Mouse (Mus musculus): ENCODE measurements at regions not wholly inside any gene's neighbourhood (a gene's known extent, or its start where the extent isn't known, plus 50 kb on each side); places are given as distances from the start of the nearest gene placed in this dataset.

DNA sequence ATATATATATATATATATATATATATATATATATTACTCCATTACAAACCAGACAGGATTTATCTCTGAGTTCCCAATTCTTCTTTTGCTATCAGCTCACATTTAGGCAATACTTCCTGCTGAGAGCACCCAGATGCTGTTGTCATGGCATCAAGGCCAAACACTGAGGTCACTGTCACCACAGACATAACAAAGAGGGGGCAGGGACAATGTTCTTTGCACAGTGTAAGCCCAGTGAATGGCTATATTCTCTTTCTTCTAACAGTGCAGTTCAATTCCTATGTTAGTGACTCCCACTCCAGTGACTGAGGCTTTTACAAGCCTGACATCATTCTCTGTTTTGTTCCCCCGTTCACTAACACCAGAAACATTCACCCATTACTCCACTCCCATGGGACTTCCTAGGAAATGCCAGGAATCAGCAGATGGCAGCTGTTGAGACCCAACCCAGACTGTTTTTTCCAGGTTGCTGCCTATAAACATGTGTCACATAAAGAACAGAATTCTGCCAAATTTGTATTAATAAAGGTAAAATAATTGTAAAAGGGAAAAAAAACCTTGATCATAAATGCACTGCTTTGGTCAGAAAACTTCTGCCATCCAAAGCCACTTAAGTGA lies 289.5 kb downstream of the Slc22a22 start:
- peak; percentile 14 for DNase-seq (ENCODE audit: low read depth, low spot score)

DNA sequence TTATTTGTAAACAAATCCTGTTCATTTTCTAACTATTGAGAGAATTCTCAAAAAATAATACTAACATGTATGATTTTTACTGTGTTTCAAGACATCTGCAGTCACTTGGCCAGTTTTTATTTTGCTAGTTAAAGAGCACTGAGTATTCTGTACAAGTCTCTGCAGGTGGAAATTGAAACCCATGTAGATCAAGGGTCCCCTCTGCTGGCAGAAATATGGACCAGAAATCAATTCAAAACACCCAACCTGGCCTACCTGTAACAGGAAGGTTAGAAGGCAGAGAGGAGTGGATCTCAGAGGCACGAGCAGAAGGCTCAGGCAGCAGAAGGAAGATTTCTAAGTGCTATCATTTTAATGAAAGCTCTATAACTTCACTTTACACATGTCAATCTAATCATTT lies 298.3 kb downstream of the Slc22a22 start:
- no peak for DNase-seq (ENCODE audit: low read depth, low spot score)

DNA sequence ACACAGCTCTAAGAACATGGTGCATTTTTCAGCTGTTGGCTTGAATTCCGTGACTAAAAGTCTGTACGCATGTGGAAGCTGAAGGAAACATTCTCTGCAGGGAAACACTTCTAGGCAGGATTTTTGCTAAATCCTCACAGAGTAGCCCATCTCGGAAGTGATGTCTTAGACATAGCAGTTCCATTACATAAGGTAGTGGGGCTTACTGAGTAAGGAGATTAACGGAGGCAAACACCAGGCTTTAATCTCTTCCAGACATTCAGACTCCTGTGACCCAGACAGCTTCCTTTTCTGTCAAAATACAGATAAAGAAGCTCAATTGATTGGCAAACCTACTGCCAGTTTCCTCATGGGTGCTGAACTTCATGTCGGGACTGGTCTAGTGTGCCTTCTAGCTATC lies 304.7 kb downstream of the Slc22a22 start:
- peak; percentile 4 for DNase-seq (ENCODE audit: low read depth, low spot score)

DNA sequence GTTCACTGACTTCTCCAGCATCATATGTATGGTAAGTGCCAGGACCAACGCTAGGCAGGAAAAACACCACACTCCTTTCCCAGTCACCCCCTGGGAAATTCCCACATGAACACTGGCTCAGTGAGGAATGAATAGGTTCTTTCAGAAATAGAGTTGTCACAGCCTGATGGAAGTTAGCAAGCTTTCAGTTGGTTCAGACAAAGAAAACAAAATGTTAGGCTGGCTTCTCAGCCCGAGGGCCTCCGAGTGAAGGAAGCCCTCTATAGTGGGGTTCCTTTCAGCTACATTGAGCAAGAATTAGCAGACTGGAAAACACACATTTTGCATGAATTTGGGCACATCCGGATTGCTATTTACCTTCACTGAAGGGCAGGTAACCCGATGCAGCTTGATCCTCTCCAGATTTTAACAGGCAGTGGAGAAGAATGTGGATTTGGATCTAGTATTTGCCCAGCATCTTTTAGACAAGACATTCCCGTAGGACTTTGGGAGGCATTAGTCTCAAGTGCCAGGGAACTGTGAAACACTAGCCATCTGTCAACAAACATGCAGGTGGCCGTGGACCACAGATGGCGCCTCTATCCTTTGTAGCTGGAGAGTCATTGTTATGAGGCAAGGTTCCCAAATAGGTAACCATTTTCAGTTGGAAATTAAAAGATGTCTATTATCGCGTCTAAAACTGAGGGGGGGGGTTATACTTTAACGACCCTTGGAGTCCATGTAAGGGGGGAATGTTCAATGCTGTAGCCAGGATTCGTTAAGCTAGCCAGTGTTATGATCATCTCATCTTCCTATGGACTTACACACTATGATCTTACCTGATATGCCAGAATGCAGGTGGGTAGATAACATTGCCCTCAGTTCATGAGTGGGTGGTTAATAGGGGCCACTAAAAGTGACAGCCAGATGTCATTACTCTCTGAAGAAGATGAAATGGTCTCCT lies 314.8 kb downstream of the Slc22a22 start:
- DNase-seq (ENCODE audit: low read depth, low spot score), result no peak

DNA sequence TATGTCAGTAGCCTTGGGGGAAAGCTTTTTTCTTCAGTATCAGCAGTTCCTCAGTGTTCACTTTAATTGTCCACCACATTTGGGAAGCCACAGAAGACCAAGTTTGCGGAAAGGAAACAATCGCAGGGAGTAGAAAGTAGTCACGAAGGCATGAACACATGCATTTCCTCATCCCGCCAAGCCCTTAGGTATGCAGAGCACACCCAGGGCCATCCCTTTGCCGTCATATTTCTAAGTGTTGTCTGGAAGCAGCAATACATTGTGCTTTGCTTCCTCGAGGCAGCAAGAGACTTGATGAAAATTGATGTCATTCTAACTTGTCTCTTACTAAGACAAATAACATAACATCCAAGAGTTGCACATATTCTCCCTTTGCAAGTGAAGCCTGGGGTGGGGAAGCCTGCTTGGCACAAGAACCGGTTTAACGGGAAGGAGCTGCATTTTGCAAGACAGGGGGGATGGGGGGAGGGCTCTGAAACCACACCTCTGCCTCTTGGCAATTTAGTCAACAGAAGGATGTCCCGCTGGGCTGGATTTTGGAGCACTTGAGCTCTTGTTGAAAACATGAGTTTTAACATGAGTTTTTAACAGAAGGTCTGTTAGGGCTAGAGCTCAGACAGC lies 337.2 kb downstream of the Slc22a22 start:
- peak; percentile 54 for DNase-seq (ENCODE audit: low read depth, low spot score)

DNA sequence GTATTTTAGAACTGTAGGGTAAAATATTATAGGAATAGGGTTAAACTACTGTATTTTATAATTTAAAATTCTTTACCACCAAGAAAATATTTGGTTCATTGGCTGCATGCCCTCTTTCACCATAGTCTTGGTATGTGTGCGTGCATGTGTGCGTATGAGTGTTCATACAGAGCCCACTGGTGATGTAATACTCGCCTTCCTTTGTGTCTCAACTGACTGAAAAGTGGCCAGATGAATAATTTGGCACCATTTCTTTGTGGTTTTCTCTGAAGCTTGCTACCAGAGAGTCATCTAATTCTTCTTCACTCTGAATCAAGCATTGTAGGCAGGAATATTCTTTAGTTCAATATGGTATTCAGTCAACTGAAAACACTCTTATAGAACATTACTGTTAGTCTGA lies 372.7 kb downstream of the Slc22a22 start:
- DNase-seq (ENCODE audit: low read depth, low spot score), result peak; percentile 9

DNA sequence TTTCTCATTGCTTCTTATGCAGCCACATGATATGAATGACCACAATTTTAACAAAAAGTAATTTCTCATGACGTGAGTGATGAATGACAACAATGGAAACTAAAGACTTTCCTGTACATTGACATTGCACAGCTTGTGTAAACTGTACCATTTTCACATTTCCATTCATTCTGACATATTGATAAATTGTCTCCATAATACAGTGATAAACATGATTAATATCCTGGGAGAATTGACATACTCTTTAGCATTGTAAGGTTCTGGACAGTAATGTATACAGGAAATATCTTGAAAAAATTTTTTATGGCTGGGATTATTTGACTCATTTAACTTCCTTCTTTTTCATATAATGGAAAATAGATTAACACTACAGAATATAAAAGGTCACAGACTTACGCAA lies 380.1 kb downstream of the Slc22a22 start:
- no peak for DNase-seq (ENCODE audit: low read depth, low spot score)

DNA sequence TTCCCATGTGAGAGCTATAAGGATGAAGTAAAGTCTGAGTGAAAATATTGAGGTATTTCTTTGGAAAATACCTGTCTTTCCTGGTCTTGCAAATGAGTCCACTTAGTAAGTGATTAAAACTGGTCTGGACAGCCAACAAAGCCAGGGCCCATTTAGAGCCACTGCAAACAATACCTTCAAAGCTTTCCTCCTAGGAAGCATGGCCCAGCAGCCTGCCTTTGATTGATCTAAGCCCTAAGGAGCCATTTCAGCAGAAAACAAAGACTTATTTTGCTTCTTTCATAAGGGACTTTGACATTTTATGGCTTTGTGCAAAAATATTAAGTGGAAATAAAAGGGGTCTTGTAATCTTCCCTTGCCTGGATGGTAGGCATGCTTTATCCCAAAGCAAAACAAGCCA lies 397.6 kb downstream of the Slc22a22 start:
- DNase-seq (ENCODE audit: low read depth, low spot score), result no peak

DNA sequence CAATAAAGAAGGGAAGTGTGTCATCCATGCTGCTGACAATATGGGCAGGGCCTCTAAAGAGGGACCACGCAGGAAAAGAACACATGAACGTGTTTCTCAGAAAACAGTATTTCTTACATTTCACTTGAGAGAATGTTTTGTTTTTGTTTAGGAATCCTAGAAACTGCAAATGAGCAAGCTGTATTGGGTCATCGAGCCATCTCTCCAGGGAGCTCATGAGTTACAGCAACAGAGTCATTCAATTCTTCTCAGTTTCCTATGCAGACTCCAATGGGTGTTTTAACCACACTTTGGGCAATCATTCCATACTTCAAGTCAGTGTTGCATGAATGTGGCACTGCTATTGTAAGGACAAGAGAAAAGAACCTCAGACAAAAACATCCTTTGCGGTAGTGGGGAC lies 403.6 kb downstream of the Slc22a22 start:
- peak; percentile 45 for DNase-seq (ENCODE audit: low read depth, low spot score)

DNA sequence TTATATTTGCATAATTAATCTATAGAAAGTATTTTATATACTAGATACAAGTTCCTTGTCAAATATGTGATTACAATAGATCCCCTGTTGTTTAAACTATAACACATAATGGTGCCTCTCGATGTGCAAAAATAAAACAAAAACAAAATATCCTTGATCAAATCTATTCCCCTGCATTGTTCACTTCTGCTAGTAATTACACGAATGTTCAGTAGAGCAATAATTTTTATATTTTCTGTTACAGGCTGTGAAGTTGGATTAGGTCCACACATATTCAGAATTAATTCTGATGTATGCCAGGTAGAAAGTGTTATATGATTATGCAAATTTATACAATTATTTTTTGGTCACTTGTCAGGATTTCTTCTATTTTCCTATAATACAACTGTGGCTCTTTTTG lies 415.9 kb downstream of the Slc22a22 start:
- no peak for DNase-seq (ENCODE audit: low read depth, low spot score)

DNA sequence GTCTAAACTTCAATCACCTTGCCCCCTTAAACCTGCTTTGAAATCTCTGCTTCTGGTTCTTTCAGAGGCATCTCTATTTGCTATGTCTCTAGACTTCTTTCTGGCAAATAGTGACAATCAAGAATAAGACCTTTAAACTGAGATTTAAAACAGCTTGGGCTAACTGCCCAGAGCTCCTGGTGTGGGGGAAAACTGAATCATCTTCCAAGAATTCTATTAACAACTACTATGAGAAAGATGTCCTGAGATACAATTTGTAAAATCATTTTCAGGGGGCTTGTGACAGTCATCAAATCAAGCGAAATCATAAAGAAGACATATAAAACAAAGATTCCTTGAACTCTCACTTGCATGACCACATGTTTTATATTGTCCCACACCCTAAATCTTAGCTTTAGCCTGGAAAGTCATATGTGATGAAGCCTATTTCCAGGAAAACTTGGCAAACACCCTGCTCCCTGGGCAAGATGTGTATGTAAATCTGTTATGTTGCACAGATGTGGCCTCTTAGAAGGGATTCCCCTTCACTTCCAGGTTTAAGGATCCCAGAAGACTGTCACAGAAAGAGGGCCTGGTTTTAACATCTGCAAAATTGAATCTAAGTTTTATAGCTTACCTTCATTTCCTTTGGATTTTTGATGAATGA lies 417.8 kb downstream of the Slc22a22 start:
- DNase-seq (ENCODE audit: low read depth, low spot score), result no peak

DNA sequence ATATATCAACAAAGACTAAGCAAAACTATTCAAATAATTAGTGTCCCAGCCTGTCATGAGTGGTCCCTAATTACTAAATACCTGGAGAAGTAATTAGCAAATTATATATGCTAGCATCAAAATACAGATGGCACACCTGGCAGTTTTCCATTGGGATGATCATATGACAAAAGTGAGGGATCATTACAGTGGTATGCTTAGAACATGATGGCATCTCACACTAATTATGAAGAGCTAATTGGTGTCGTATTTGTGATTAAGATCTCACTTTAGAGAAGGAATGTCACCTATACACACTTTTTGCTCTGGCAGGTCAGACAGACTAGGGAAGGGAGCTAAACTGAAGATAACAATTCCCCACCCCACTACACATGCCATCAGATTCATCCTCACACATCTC lies 425.1 kb downstream of the Slc22a22 start:
- no peak for DNase-seq (ENCODE audit: low read depth, low spot score)

DNA sequence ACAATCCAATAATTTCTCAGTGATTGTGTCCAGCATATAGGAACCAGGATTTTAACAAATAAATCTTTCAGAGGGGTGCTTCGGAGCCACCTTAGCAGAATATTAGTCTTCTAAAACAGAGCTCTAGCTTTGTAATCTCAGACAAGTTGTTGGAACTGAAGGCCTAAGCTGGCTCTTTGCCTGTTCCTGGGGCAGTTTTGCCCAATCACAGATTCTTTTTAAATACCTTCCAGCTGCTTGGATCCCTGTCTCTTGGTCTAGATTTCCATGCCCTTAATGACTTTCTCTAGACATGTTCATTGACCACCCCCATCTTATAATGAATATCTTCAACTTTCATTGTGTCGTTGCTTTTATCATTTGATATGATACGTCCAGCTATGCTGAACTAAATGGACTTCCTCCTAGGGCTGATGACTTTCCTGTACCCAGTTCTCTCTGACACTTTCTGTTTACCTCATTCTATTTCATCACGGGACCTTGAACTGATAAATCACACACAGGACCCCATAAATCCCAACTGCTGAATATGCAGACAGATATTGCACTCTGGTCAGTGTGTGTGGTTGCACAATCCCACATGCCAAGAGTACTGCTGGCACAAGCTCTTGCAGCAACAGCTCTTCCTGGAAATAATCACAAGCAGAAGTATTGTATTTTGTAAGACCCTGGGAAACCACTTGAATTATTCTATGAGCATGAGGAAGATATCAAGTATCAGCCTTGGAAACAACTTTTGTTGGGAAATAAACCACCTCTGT lies 440.4 kb downstream of the Slc22a22 start:
- peak; percentile 38 for DNase-seq (ENCODE audit: low read depth, low spot score)

DNA sequence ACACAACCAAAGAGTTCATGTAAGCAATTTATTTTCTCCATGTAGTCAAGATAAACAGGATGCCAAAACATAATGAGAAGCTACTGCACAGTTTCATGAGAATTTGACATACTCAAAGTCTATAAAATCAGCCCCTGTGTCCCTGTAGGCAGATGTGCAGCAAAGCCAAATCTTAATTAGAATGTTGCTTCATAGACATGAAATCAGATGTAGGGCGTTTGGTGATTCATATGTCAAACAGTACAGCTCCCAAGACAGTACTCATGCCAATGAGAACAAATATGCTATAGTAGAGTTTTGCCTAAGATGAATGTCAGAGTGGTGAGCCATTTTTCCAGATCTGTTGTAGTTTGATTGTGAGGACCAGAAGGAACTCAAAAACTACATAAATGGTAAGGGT lies 444.4 kb downstream of the Slc22a22 start:
- DNase-seq (ENCODE audit: low read depth, low spot score), result no peak

Data from skeletal muscle tissue, adult 2 months (tissue).